Mouse (Mus musculus): ENCODE measurements at regions not wholly inside any gene's neighbourhood (a gene's known extent, or its start where the extent isn't known, plus 50 kb on each side); places are given as distances from the start of the nearest gene placed in this dataset.

GRCm38 (mm10) chr3:142963818-142964372, 82.1 kb upstream of the Pkn2 start:
- TF ChIP-seq ZNF384 (IDR thresholded peaks at IDR 0.05; ENCODE audit: low read depth, low read length) = no peak
- TF ChIP-seq HCFC1 (IDR thresholded peaks at IDR 0.05; ENCODE audit: borderline replicate concordance, insufficient read depth, low read length) = no peak
- TF ChIP-seq ZC3H11A (IDR thresholded peaks at IDR 0.05; ENCODE audit: borderline replicate concordance, low read depth, low read length) = no peak
